In the genomic region with DNA sequence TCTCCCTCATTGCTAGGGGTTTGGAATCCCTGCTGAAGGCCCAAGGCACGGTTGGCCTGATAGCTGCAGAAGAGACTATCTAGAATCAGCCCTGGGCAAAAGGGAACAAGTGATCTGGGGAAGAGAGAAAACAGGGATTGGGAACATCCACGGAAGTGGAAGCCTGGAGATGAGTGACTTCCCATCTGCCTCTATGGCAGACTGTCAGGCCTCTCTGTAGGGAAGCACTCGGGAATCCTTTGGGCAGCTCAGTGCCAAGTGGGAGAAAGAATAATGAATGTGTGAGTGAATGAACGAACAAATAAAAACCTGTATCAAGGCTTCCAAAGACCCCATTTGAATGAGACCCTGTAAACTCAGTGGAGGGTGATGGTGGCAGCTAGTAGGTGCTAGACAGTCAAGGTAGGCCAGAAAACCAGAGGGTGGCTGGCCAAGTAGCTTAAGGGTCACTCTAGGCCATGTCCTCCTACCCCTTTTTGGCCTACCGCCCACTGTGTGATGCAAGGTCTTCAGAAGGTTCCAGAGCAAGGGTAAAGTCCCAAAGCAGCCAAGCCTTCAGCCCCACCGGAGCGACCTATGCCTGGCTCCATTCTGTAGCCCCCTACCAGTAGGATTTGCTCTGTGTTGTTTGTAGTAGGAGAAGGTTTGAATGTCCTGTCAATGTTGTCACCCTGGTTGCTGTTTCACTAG, we compare ENCODE assay signal across 13 mouse cellular contexts. TPM values are rescaled to one million over a fixed set of nuclear protein-coding genes. Genes with fewer than 3 reads are reported as not detected.
DNase-seq lines count a peak whose midpoint lies in the region; ATAC-seq and TF ChIP-seq lines count a peak whose summit lies in the region.
"Had no signal": no experiment of that assay in that cellular context is flagged by ENCODE, and none has a peak within 500 bp of the region (broad histone marks: within the 10 kb centered on the region; RNA-seq: fewer than 3 reads in every experiment).

No protein-coding gene starts in this region.

- H3K79me2 ChIP-seq in MEL (ENCODE audit: control insufficient read depth, insufficient read depth, low read length, poor library complexity): no peaks in the 10 kb centered on the region

- no peak for ATAC-seq in monocyte, adult 5-6 weeks (replicated peaks; ENCODE audit: insufficient number of reproducible peaks, low FRiP score, low TSS enrichment, poor library complexity, severe bottlenecking)
- no peak for ATAC-seq in heart, embryonic 12.5 days (ENCODE audit: insufficient number of reproducible peaks, low FRiP score)

- H3K9me3 ChIP-seq in MEL (replicated peaks; ENCODE audit: insufficient read depth, low read length): no peaks in the 10 kb centered on the region
- no peaks in the 10 kb centered on the region for H3K9me3 ChIP-seq in heart, embryonic 12.5 days (replicated peaks)
- H3K9me3 ChIP-seq: heart, embryonic 10.5 days; hindbrain, embryonic 12.5 days; midbrain, embryonic 10.5 days had no signal

- no peak overlapping the region for H3K4me2 ChIP-seq in heart, embryonic 12.5 days
- H3K4me2 ChIP-seq: hindbrain, embryonic 12.5 days had no signal

- no peak for TF ChIP-seq CTCF in MEL (IDR thresholded peaks at IDR 0.05 in 2 of 3, conservative IDR thresholded peaks at IDR 0.05 in 1 of 3; ENCODE audit: control insufficient read depth in 1 of 3, insufficient read depth in 1 of 3, low read depth in 2 of 3, low read length in 3 of 3, poor library complexity in 1 of 3, severe bottlenecking in 1 of 3)

- H3K4me3 ChIP-seq in MEL (ENCODE audit: control insufficient read depth in 1 of 2, insufficient read depth in 1 of 2, low read depth in 2 of 2, low read length in 2 of 2): no peak overlapping the region
- no peak overlapping the region for H3K4me3 ChIP-seq in heart, embryonic 12.5 days
- H3K4me3 ChIP-seq: heart, embryonic 10.5 days; hindbrain, embryonic 12.5 days; midbrain, embryonic 10.5 days had no signal

- DNase-seq in cerebellum, adult 9-11 months: peak; percentile 9
- DNase-seq in cerebellum, adult 9-10 months: no peak
- no peak for DNase-seq in MEL (ENCODE audit: low read depth, low spot score)
- peak; percentile 57 to 58 for DNase-seq in cerebellum, postnatal 10 days
- DNase-seq in lung, adult 18-20 months: peak; percentile 17 to 49
- no peak for DNase-seq in right cerebral cortex, postnatal 10 days (ENCODE audit: low spot score in 2 of 2)

- peak overlapping the region; percentile 58; the same call in 1 of the 2 replicates for H3K27ac ChIP-seq in MEL (ENCODE audit: control insufficient read depth, low read depth, low read length)
- H3K27ac ChIP-seq in heart, embryonic 12.5 days (ENCODE audit: poor library complexity, severe bottlenecking): no peak overlapping the region
- H3K27ac ChIP-seq: heart, embryonic 10.5 days; hindbrain, embryonic 12.5 days; kidney, postnatal 0 days; liver, embryonic 14.5 days; midbrain, embryonic 10.5 days had no signal

- TF ChIP-seq POLR2A in MEL (IDR thresholded peaks at IDR 0.05; ENCODE audit: control insufficient read depth in 1 of 2, insufficient read depth in 1 of 2, low read depth in 1 of 2, low read length in 2 of 2, poor library complexity in 1 of 2): no peak

- TF ChIP-seq EP300 in MEL (IDR thresholded peaks at IDR 0.05; ENCODE audit: low read depth in 1 of 2, low read length in 2 of 2): no peak

- no peaks in the 10 kb centered on the region for H3K27me3 ChIP-seq in MEL (ENCODE audit: control insufficient read depth in 1 of 2, insufficient read depth in 2 of 2, low read length in 2 of 2)
- H3K27me3 ChIP-seq in heart, embryonic 12.5 days (replicated peaks): peaks cover 11% of the 10 kb centered on the region
- H3K27me3 ChIP-seq: hindbrain, embryonic 12.5 days had no signal

- H3K36me3 ChIP-seq in MEL (ENCODE audit: control insufficient read depth in 1 of 2, insufficient read depth in 2 of 2, low read length in 2 of 2): peaks cover 0 to 31% of the 10 kb centered on the region in 2 experiments; a peak in 2 of 4 replicates
- no peaks in the 10 kb centered on the region for H3K36me3 ChIP-seq in heart, embryonic 12.5 days
- H3K36me3 ChIP-seq: heart, embryonic 10.5 days; hindbrain, embryonic 12.5 days; midbrain, embryonic 10.5 days had no signal

- peaks cover 14 to 41% of the 10 kb centered on the region in 2 experiments for H3K4me1 ChIP-seq in MEL (ENCODE audit: control insufficient read depth in 1 of 2, insufficient read depth in 2 of 2, low read length in 2 of 2)
- H3K4me1 ChIP-seq in heart, embryonic 12.5 days (replicated peaks): 0 out of 2 replicates have a peak, but pooled peaks cover 3% of the 10 kb centered on the region
- H3K4me1 ChIP-seq: heart, embryonic 10.5 days; hindbrain, embryonic 12.5 days; midbrain, embryonic 10.5 days had no signal

- TF ChIP-seq RAD21 in MEL (IDR thresholded peaks at IDR 0.05; ENCODE audit: low read depth, low read length): no peak

- H3K9ac ChIP-seq in MEL (ENCODE audit: control insufficient read depth, low read depth, low read length, poor library complexity, severe bottlenecking): no peak overlapping the region
- H3K9ac ChIP-seq in heart, embryonic 12.5 days: no peak overlapping the region
- H3K9ac ChIP-seq: hindbrain, embryonic 12.5 days; liver, embryonic 14.5 days had no signal

- WGBS in heart, embryonic 12.5 days: 70% methylated on average over 7 of the region's 7 CpGs

TF ChIP-seq in MEL, 35 proteins besides CTCF, POLR2A, EP300 and RAD21:
- TF ChIP-seq TBP (IDR thresholded peaks at IDR 0.05; ENCODE audit: low read depth, low read length) (no peak), ZKSCAN1 (IDR thresholded peaks at IDR 0.05; ENCODE audit: low read depth, low read length) (no peak), E2F4 (IDR thresholded peaks at IDR 0.05; ENCODE audit: borderline replicate concordance, low read depth, low read length) (no peak), POLR2AphosphoS2 (IDR thresholded peaks at IDR 0.05; ENCODE audit: low read length) (no peak), SIN3A (IDR thresholded peaks at IDR 0.05; ENCODE audit: low read length) (no peak), MAX (IDR thresholded peaks at IDR 0.05; ENCODE audit: low read length) (no peak), RCOR1 (IDR thresholded peaks at IDR 0.05; ENCODE audit: low read depth, low read length) (no peak), MYB (IDR thresholded peaks at IDR 0.05; ENCODE audit: low read depth, low read length) (no peak)

RNA-seq across cellular contexts. Expression of gene Hmgb3, which starts 14.8 kb away (rescaled TPM):
- total RNA-seq in MEL (2012; rRNA removed): 110 and 127 TPM in 2 replicates
- 100 to 1,000 TPM in 1 of 2 experiments, not detected in 1; 181 TPM for polyA plus RNA-seq in MEL (2012; ENCODE audit: insufficient read depth in 1 of 2, insufficient read length in 2 of 2, low read depth in 1 of 2, low replicate concordance in 2 of 2, missing spikeins in 1 of 2)
- 4.8 to 9.4 TPM (median 7.9 TPM) in 3 replicates for total RNA-seq in monocyte, adult 5-6 weeks (2017)
- polyA plus RNA-seq in heart, embryonic 12.5 days (2016; fragmentation: Nextera tagmentation; extraction: Ambion mirVana): 203 TPM in 2 replicates

RNA-seq across cellular contexts. Expression of gene Cd99l2, which starts 48.3 kb away (rescaled TPM):
- total RNA-seq in MEL (2012; rRNA removed): 7.7 and 7.9 TPM in 2 replicates
- polyA plus RNA-seq in MEL (2012; ENCODE audit: insufficient read depth in 1 of 2, insufficient read length in 2 of 2, low read depth in 1 of 2, low replicate concordance in 2 of 2, missing spikeins in 1 of 2): 10 to 100 TPM in 1 of 2 experiments, not detected in 1; 12.0 TPM
- 4.7 to 5.5 TPM (median 5.1 TPM) in 3 replicates for total RNA-seq in monocyte, adult 5-6 weeks (2017)
- 34.8 and 37.1 TPM in 2 replicates for polyA plus RNA-seq in heart, embryonic 12.5 days (2016; fragmentation: Nextera tagmentation; extraction: Ambion mirVana)

Comparison
In these comparisons a context has a peak if more than half of its experiments do, and no peak if none do; other contexts are left out.
1. DNase-seq: peak in cerebellum, adult 9-11 months (single experiment), cerebellum, postnatal 10 days (2 of 2) and lung, adult 18-20 months (2 of 2); none in cerebellum, adult 9-10 months (single experiment), MEL (single experiment) and right cerebral cortex, postnatal 10 days (0 of 2).
2. RNA of gene Hmgb3, which starts 14.8 kb away (total RNA-seq): 110 to 127 TPM in MEL; 4.8 to 9.4 TPM in monocyte, adult 5-6 weeks; every median in the first group is over 10 times any median in the second.